Mouse (Mus musculus) liver, postnatal 0 days (tissue): ENCODE measurements around the gene Kat2b. TPM values are rescaled to one million over a fixed set of nuclear protein-coding genes. Genes with fewer than 3 reads are reported as not detected.

Experiments
- ATAC-seq: fragments of 200-750 bp; cut with Nextera tagmentation; 2 replicates; pipeline ENCODE4 v1.8.0; 2017; ENCODE audit warnings: mild to moderate bottlenecking, moderate library complexity
- DNase-seq: peaks from one replicate; pipeline ENCODE4 v3.0.0-alpha.2; 2016
- H3K27ac ChIP-seq: fragments of 300-500 bp; sonication (generic); 2 replicates; pipeline ENCODE4 v1.5.1; 2014; ENCODE audit warnings: antibody characterized with exemption, moderate library complexity, mild to moderate bottlenecking, low read depth
- H3K27me3 ChIP-seq: fragments of 300-500 bp; sonication (generic); 2 replicates; pipeline ENCODE4 v1.6.1; 2014; ENCODE audit warnings: low read length, control low read depth, mixed read lengths; ENCODE audit not compliant: insufficient read depth
- H3K36me3 ChIP-seq: fragments of 300-500 bp; sonication (generic); replicated peaks from 2 replicates; pipeline ENCODE4 v1.6.1; 2014; ENCODE audit warnings: mild to moderate bottlenecking, control low read depth, low read length, moderate library complexity, mixed read lengths; ENCODE audit not compliant: insufficient read depth
- H3K4me1 ChIP-seq: fragments of 300-500 bp; sonication (generic); 2 replicates; pipeline ENCODE4 v1.6.1; 2014; ENCODE audit warnings: antibody characterized with exemption, mild to moderate bottlenecking, control low read depth; ENCODE audit not compliant: insufficient read depth
- H3K4me2 ChIP-seq: fragments of 300-500 bp; sonication (generic); 2 replicates; pipeline ENCODE4 v1.6.1; 2014; ENCODE audit warnings: low read depth, mild to moderate bottlenecking, low read length, moderate library complexity, mixed read lengths
- H3K4me3 ChIP-seq: fragments of 300-500 bp; sonication (generic); 2 replicates; pipeline ENCODE4 v1.5.1; 2014; ENCODE audit warnings: low read depth, low read length
- H3K9ac ChIP-seq: fragments of 300-500 bp; sonication (generic); replicated peaks from 2 replicates; pipeline ENCODE4 v1.6.1; 2014; ENCODE audit warnings: mild to moderate bottlenecking, moderate library complexity
- H3K9me3 ChIP-seq: fragments of 300-500 bp; sonication (generic); 2 replicates; pipeline ENCODE4 v1.6.1; 2016; ENCODE audit warnings: mild to moderate bottlenecking, control low read depth, low read length, mixed read lengths
- CTCF ChIP-seq: sonication (generic); IDR thresholded peaks from 2 replicates; pipeline ENCODE4 v1.5.1; 2016; ENCODE audit warnings: antibody characterized with exemption, low read depth
- EP300 ChIP-seq: IDR thresholded peaks from 2 replicates; pipeline ENCODE4 v1.6.1; 2016; ENCODE audit warnings: antibody characterized with exemption, low read depth, mild to moderate bottlenecking
- WGBS: fragments of 180-500 bp; shearing (Covaris S2); extraction: QIAGEN DNeasy Blood & Tissue Kit; methylation state at CpG from one replicate; pipeline ENCODE4 v1.1.7; 2014; ENCODE audit not compliant: insufficient replicate concordance; 5-methylcytosine and 5-hydroxymethylcytosine counted together
- polyA plus RNA-seq: library from polyadenylated mRNA; unstranded; fragments of >200 nt; fragmentation: Nextera tagmentation; extraction: Ambion mirVana; gene quantifications from 2 replicates; pipeline ENCODE4 v1.2.1, GENCODE M21; 2015

Gene Kat2b
- polyA plus RNA-seq, 1 experiment from 2014 or later: 6.2 TPM

DNA sequence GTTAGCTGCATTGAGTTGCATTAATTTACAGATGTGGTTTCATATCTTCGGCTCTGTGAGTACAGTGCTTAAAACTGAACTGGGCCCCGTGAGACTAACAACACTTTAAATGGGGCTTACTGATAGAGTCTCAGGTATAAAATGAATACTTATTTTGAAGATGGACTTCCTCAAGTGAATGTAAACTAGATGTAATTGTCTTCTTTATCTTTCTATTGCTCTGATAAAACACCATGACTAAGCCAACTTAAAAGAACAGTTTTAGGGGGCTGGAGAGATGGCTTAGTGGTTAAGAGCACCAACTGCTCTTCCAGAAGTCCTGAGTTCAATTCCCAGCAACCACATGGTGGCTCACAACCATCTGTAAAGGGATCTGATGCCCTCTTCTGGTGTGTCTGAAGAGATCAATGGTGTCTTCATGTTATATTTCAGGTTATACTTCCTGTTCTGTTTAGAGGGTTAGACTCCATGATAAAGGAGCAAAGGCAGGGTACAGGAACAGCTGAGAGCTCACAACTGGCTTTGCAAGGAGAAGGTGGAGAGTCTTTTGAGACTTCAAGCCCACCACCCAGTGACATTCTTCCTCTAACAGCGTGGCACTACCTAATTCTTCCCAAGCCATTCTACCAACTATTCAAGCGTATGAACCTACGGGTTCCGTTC, 50.8 kb downstream of the Kat2b start:
- Histone ChIP-seq H3K9me3 (no peaks in the 10 kb centered on the region), H3K4me1 (no peaks in the 10 kb centered on the region), H3K27me3 (no peaks in the 10 kb centered on the region), H3K27ac (no peak overlapping the region), H3K4me2 (no peak overlapping the region), H3K36me3 (peaks cover 21% of the 10 kb centered on the region), H3K9ac (no peak overlapping the region), H3K4me3 (no peak overlapping the region)
- DNase-seq (no peak), ATAC-seq (no peak)
- WGBS: 82% methylated on average over 6 of the region's 6 CpGs
- TF ChIP-seq CTCF (0 out of 2 replicates have a peak, but pooled peaks have one; percentile 6), EP300 (no peak)

- H3K9ac ChIP-seq: no peak overlapping the region
- ATAC-seq (no peak), DNase-seq (no peak)
- peaks cover 17% of the 10 kb centered on the region for H3K36me3 ChIP-seq
- no peak overlapping the region for H3K4me2 ChIP-seq
- H3K27me3 ChIP-seq: no peaks in the 10 kb centered on the region
- no peak overlapping the region for H3K27ac ChIP-seq
- 81% methylated on average over 7 of the region's 7 CpGs for WGBS
- H3K9me3 ChIP-seq: no peaks in the 10 kb centered on the region
- no peaks in the 10 kb centered on the region for H3K4me1 ChIP-seq
- TF ChIP-seq CTCF: no peak
- TF ChIP-seq EP300: no peak
- no peak overlapping the region for H3K4me3 ChIP-seq
Observed at GRCm38 (mm10) chr17:53618369-53618768, 51.7 kb downstream of the Kat2b start.

DNA sequence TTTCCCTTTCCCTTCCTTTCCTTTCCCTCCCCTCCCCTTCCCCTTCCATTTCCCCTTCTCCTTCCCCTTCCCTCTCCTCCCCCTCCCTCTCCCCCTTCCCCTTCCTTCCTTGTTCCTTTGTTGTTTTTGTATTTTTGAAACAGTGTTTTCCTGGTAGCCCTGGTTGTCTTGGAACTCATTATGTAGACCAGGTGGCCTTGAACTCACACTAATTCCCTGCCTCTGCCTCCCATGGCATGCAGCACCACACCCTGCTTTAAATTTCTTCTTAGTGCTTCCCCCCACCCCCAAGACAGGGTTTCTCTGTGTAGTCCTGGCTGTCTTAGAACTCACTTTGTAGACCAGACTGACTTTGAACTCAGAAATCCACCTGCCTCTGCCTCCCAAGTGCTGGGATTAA, 52.7 kb downstream of the Kat2b start:
- ATAC-seq (no peak), DNase-seq (no peak)
- TF ChIP-seq EP300 (no peak), CTCF (no peak)
- Histone ChIP-seq H3K9ac (no peak overlapping the region), H3K27ac (no peak overlapping the region), H3K36me3 (peaks cover 16% of the 10 kb centered on the region), H3K9me3 (no peaks in the 10 kb centered on the region), H3K4me3 (no peak overlapping the region), H3K4me1 (no peaks in the 10 kb centered on the region), H3K27me3 (no peaks in the 10 kb centered on the region), H3K4me2 (no peak overlapping the region)

GRCm38 (mm10) chr17:53620611-53621010, 54.0 kb downstream of the Kat2b start:
- Histone ChIP-seq H3K4me1 (no peaks in the 10 kb centered on the region), H3K4me3 (no peak overlapping the region), H3K27me3 (no peaks in the 10 kb centered on the region), H3K9ac (no peak overlapping the region), H3K4me2 (no peak overlapping the region), H3K36me3 (peaks cover 11% of the 10 kb centered on the region), H3K27ac (no peak overlapping the region), H3K9me3 (no peaks in the 10 kb centered on the region)
- WGBS: 91% methylated on average over 4 of the region's 4 CpGs
- TF ChIP-seq CTCF (no peak), EP300 (no peak)
- ATAC-seq: no peak
- no peak for DNase-seq

GRCm38 (mm10) chr17:53622125-53622524, 55.5 kb downstream of the Kat2b start:
- Histone ChIP-seq H3K36me3 (peaks cover 8% of the 10 kb centered on the region), H3K9me3 (no peaks in the 10 kb centered on the region), H3K27ac (no peak overlapping the region), H3K4me1 (no peaks in the 10 kb centered on the region), H3K4me3 (no peak overlapping the region), H3K9ac (no peak overlapping the region), H3K4me2 (no peak overlapping the region), H3K27me3 (no peaks in the 10 kb centered on the region)
- DNase-seq (no peak), ATAC-seq (no peak)
- TF ChIP-seq EP300: no peak
- no peak for TF ChIP-seq CTCF
- WGBS: 56% methylated on average over 3 of the region's 3 CpGs

- H3K4me2 ChIP-seq: no peak overlapping the region
- no peaks in the 10 kb centered on the region for H3K9me3 ChIP-seq
- H3K27me3 ChIP-seq: no peaks in the 10 kb centered on the region
- 91% methylated on average over 9 of the region's 9 CpGs for WGBS
- H3K36me3 ChIP-seq: peaks cover 8% of the 10 kb centered on the region
- DNase-seq: no peak
- H3K4me3 ChIP-seq: no peak overlapping the region
- no peak for ATAC-seq
- 0 out of 2 replicates have a peak, but pooled peaks cover 3% of the 10 kb centered on the region for H3K4me1 ChIP-seq
- no peak overlapping the region for H3K9ac ChIP-seq
- H3K27ac ChIP-seq: no peak overlapping the region
- TF ChIP-seq EP300 (no peak), CTCF (no peak)
Observed at GRCm38 (mm10) chr17:53623762-53624161, 57.1 kb downstream of the Kat2b start.

GRCm38 (mm10) chr17:53626160-53626559, 59.5 kb downstream of the Kat2b start:
- no peaks in the 10 kb centered on the region for H3K9me3 ChIP-seq
- no peak overlapping the region for H3K4me3 ChIP-seq
- no peak for DNase-seq
- no peak overlapping the region for H3K9ac ChIP-seq
- ATAC-seq: no peak
- 0 out of 2 replicates have a peak, but pooled peaks cover 3% of the 10 kb centered on the region for H3K4me1 ChIP-seq
- TF ChIP-seq CTCF (no peak), EP300 (no peak)
- H3K27me3 ChIP-seq: no peaks in the 10 kb centered on the region
- no peak overlapping the region for H3K4me2 ChIP-seq
- H3K36me3 ChIP-seq: peaks cover 4% of the 10 kb centered on the region; the same call in 1 of the 2 replicates
- WGBS: 67% methylated on average over 3 of the region's 3 CpGs
- no peak overlapping the region for H3K27ac ChIP-seq
